Mouse (Mus musculus) testis, adult 2 months (tissue): Measurements from ENCODE around the gene Rasl10b.

Experiments used
- CTCF ChIP-seq: fragments of 200-500 bp; IDR thresholded peaks from 2 replicates; pipeline ENCODE4 v1.5.1; 2012; ENCODE audit warnings: low read depth, mild to moderate bottlenecking, inconsistent platforms, low read length, moderate library complexity; ENCODE audit not compliant: control insufficient read depth, insufficient read depth, insufficient replicate concordance
- POLR2A ChIP-seq: fragments of 200-500 bp; IDR thresholded peaks from 2 replicates; pipeline ENCODE4 v1.6.1; 2012; ENCODE audit warnings: low read depth, mild to moderate bottlenecking, inconsistent platforms, low read length, moderate library complexity; ENCODE audit not compliant: control insufficient read depth

DNA sequence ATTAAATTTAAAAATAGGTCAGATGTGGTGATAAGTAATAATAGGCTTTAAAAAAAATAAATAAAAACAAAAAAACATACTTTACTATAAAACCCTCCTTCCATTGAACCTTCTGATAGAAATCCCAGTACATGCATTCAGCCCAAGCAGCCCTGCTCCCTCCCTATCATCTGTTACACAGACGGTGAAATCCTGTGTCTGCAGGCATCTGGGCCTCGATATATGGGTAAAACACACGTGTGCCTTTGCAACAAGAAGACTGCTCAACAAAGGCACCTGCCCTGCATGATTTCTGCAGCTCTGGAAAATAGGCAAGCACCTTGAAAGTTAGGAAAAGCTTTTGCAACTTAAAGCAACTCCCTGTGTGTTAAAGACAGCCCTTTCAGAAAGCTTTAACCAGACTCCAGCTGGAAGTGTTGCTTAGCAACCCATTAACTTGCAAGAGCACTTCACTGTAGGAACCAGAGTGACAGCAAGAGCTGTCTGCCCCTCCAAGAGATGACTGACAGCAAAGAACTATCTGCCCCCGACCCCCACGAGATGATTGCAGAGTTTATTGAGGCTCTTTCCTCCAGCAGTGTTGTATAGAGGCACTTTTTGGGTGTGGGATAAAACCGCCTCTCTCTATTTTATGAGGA is 14.0 kb upstream of the Rasl10b start:
- TF ChIP-seq CTCF = no peak
- TF ChIP-seq POLR2A = no peak
